Mouse (Mus musculus) small intestine, adult 2 months (tissue): Measurements from ENCODE around the gene Ntsr2.

Experiments
- CTCF ChIP-seq: fragments of 200-500 bp; IDR thresholded peaks from 2 replicates; pipeline ENCODE4 v1.5.1; 2012; ENCODE audit warnings: low read depth, mild to moderate bottlenecking, control low read depth, inconsistent platforms, low read length, moderate library complexity, mixed read lengths; ENCODE audit not compliant: insufficient replicate concordance, insufficient read length; ENCODE audit errors: extremely low read depth
- POLR2A ChIP-seq: fragments of 200-500 bp; IDR thresholded peaks from 2 replicates; pipeline ENCODE4 v1.6.1; 2012; ENCODE audit warnings: low read depth, mild to moderate bottlenecking, control low read depth, inconsistent platforms, low read length, moderate library complexity

DNA sequence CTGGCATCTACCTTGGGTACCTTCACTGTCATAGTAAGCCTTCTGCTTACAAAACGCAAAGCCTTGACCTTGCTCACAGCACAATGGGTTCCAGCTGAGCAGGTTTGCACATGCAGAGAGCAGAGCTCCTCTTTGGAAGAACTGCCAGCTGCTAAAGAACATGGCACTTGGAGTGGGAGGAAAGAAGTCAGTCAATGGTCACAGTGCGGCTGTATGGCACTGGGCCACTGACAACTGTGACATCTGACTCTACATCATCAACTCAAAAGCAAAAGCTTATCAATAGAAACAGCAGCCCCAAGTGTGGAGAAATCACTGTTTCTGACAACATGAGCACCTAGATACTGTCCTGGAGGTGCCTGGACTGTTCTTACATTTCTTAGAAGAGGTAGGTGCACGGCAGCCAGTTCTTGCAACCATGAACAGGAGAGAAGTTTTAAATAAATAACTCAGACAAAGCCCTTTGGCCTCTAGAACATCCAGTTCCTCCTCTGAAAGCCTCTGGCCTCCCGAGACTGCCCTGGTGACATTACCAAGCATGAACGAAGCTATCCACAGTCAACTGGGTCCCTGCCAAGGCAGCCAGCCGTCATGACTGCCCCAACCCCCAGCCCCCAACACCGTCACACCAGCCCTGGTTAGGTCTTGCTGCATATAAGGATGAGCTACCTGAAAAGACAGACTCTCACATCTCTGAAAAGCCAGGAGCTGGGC lies 22.9 kb upstream of the Ntsr2 start:
- TF ChIP-seq CTCF (no peak), POLR2A (no peak)
